Mouse (Mus musculus): ENCODE measurements around the gene Zfand3. TPM values are rescaled to one million over a fixed set of nuclear protein-coding genes. Genes with fewer than 3 reads are reported as not detected.

The Zfand3 gene
- total and polyA plus RNA-seq, 3 experiments = 23.2 to 44.0 (median 23.5) TPM

- H3K9ac ChIP-seq (ENCODE audit: insufficient read depth, low read depth) = no peak overlapping the region
- in situ Hi-C loops (cut with MboI; ENCODE audit: low pct_ligation_motif_present, low pct_unique_long_range_greater_than_20kb, low sequenced_read_pairs) (no loop called here), dilution Hi-C loops (cut with MboI; ENCODE audit: extremely low pct_ligation_motif_present, extremely low pct_unique_long_range_greater_than_20kb, low sequenced_read_pairs) (no loop called here)
- peaks cover 0 to 9% of the 10 kb centered on the region in 2 experiments; a peak in 1 of 4 replicates for H3K4me1 ChIP-seq (ENCODE audit: control insufficient read depth in 1 of 2, insufficient read depth in 2 of 2)
- H3K9me3 ChIP-seq (replicated peaks; ENCODE audit: low read length) = peaks cover 3% of the 10 kb centered on the region
- H3K4me3 ChIP-seq (replicated peaks in 1 of 3; ENCODE audit: low read depth in 2 of 3, low read length in 2 of 3, poor library complexity in 1 of 3) = no peak overlapping the region
- no peak for DNase-seq (ENCODE audit: extremely low read depth)
- H3K27me3 ChIP-seq (replicated peaks) = no peaks in the 10 kb centered on the region
- H3K27ac ChIP-seq (ENCODE audit: insufficient read depth, low read depth) = no peak overlapping the region
- H3K79me2 ChIP-seq (replicated peaks; ENCODE audit: control insufficient read depth, extremely low read depth, insufficient read depth, poor library complexity, severe bottlenecking) = peaks cover 5% of the 10 kb centered on the region
- TF ChIP-seq CHD2 (IDR thresholded peaks at IDR 0.05; ENCODE audit: low read length) (no peak), BHLHE40 (IDR thresholded peaks at IDR 0.05; ENCODE audit: low read depth, low read length) (no peak), JUND (conservative IDR thresholded peaks at IDR 0.05; ENCODE audit: low read depth, low read length) (no peak), CTCF (conservative IDR thresholded peaks at IDR 0.05 in 1 of 2, IDR thresholded peaks at IDR 0.05 in 1 of 2; ENCODE audit: low read depth in 2 of 2, low read length in 2 of 2) (no peak), MAFK (IDR thresholded peaks at IDR 0.05; ENCODE audit: insufficient replicate concordance, low read length) (no peak), USF2 (conservative IDR thresholded peaks at IDR 0.05; ENCODE audit: low read depth, low read length) (no peak), ELF1 (IDR thresholded peaks at IDR 0.05; ENCODE audit: low read depth, low read length) (no peak), MAX (IDR thresholded peaks at IDR 0.05; ENCODE audit: low read length) (no peak), TBP (conservative IDR thresholded peaks at IDR 0.05; ENCODE audit: low read depth, low read length) (no peak), KAT2A (IDR thresholded peaks at IDR 0.05; ENCODE audit: insufficient replicate concordance, low read length) (no peak), NELFE (IDR thresholded peaks at IDR 0.05; ENCODE audit: low read depth, low read length) (no peak), ZNF384 (IDR thresholded peaks at IDR 0.05; ENCODE audit: low read depth, low read length) (no peak), ZMIZ1 (IDR thresholded peaks at IDR 0.05; ENCODE audit: low read depth, low read length) (no peak), MAZ (IDR thresholded peaks at IDR 0.05; ENCODE audit: low read depth, low read length) (no peak), USF1 (IDR thresholded peaks at IDR 0.05; ENCODE audit: low read depth, low read length) (no peak), UBTF (IDR thresholded peaks at IDR 0.05; ENCODE audit: low read depth, low read length) (no peak), POLR2A (IDR thresholded peaks at IDR 0.05; ENCODE audit: low read depth, low read length) (no peak)
- peaks cover 0 to 36% of the 10 kb centered on the region in 2 experiments for H3K36me3 ChIP-seq (replicated peaks in 1 of 2; ENCODE audit: control insufficient read depth in 1 of 2, insufficient read depth in 1 of 2, low read length in 1 of 2)
- no peak overlapping the region for H3K4me2 ChIP-seq (ENCODE audit: insufficient read depth, low read depth, poor library complexity, severe bottlenecking)
Measured at GRCm38 (mm10) chr17:30018927-30019610, 14.5 kb downstream of the Zfand3 start.

- H3K27me3 ChIP-seq (replicated peaks) = no peaks in the 10 kb centered on the region
- peaks cover 0 to 29% of the 10 kb centered on the region in 2 experiments for H3K36me3 ChIP-seq (replicated peaks in 1 of 2; ENCODE audit: control insufficient read depth in 1 of 2, insufficient read depth in 1 of 2, low read length in 1 of 2)
- H3K79me2 ChIP-seq (replicated peaks; ENCODE audit: control insufficient read depth, extremely low read depth, insufficient read depth, poor library complexity, severe bottlenecking) = peaks cover 5% of the 10 kb centered on the region
- H3K4me1 ChIP-seq (ENCODE audit: control insufficient read depth in 1 of 2, insufficient read depth in 2 of 2) = peaks cover 0 to 9% of the 10 kb centered on the region in 2 experiments; a peak in 1 of 4 replicates
- no peak overlapping the region; the same call in 1 of the 2 replicates for H3K27ac ChIP-seq (ENCODE audit: insufficient read depth, low read depth)
- no peak for DNase-seq (ENCODE audit: extremely low read depth)
- H3K9ac ChIP-seq (ENCODE audit: insufficient read depth, low read depth) = no peak overlapping the region
- dilution Hi-C loops (cut with MboI; ENCODE audit: extremely low pct_ligation_motif_present, extremely low pct_unique_long_range_greater_than_20kb, low sequenced_read_pairs) = no loop called here
- no peak overlapping the region for H3K4me3 ChIP-seq (replicated peaks in 1 of 3; ENCODE audit: low read depth in 2 of 3, low read length in 2 of 3, poor library complexity in 1 of 3)
- no peak overlapping the region for H3K4me2 ChIP-seq (ENCODE audit: insufficient read depth, low read depth, poor library complexity, severe bottlenecking)
- TF ChIP-seq CHD1 (IDR thresholded peaks at IDR 0.05; ENCODE audit: low read depth, low read length) = no peak
- no peak for TF ChIP-seq TBP (conservative IDR thresholded peaks at IDR 0.05; ENCODE audit: low read depth, low read length)
- no peak for TF ChIP-seq ZNF384 (IDR thresholded peaks at IDR 0.05; ENCODE audit: low read depth, low read length)
- no peak for TF ChIP-seq KAT2A (IDR thresholded peaks at IDR 0.05; ENCODE audit: insufficient replicate concordance, low read length)
- no peak for TF ChIP-seq POLR2A (IDR thresholded peaks at IDR 0.05; ENCODE audit: low read depth, low read length)
- TF ChIP-seq ZMIZ1 (IDR thresholded peaks at IDR 0.05; ENCODE audit: low read depth, low read length) = no peak
- no peak for TF ChIP-seq BHLHE40 (IDR thresholded peaks at IDR 0.05; ENCODE audit: low read depth, low read length)
- TF ChIP-seq UBTF (IDR thresholded peaks at IDR 0.05; ENCODE audit: low read depth, low read length) = no peak
- in situ Hi-C loops (cut with MboI; ENCODE audit: low pct_ligation_motif_present, low pct_unique_long_range_greater_than_20kb, low sequenced_read_pairs) = no loop called here
- H3K9me3 ChIP-seq (replicated peaks; ENCODE audit: low read length) = no peaks in the 10 kb centered on the region
Measured at GRCm38 (mm10) chr17:30019942-30020341, 15.4 kb downstream of the Zfand3 start.
